Mouse (Mus musculus) CH12.LX (cell line): Measurements from ENCODE around the gene Mad2l2. TPM values are rescaled to one million over a fixed set of nuclear protein-coding genes. Genes with fewer than 3 reads are reported as not detected.

ENCODE experiments used
- DNase-seq: peaks from one replicate; pipeline ENCODE4 v3.0.0-alpha.2; 2013; ENCODE audit errors: extremely low read depth
- H3K27ac ChIP-seq: 2 replicates; pipeline ENCODE4 v1.5.1; 2012; ENCODE audit warnings: low read depth, mild to moderate bottlenecking, control low read depth, moderate library complexity; ENCODE audit not compliant: insufficient read depth
- H3K27me3 ChIP-seq: replicated peaks from 2 replicates; pipeline ENCODE3; 2012; ENCODE audit warnings: inconsistent platforms
- H3K36me3 ChIP-seq, 2 experiments: replicated peaks in 1 of 2; 2 replicates each; pipeline versions ENCODE3 to v1.6.1; 2012; ENCODE audit warnings: inconsistent platforms in 1 of 2, low read length in 1 of 2, mild to moderate bottlenecking in 1 of 2, mixed read lengths in 1 of 2, moderate library complexity in 1 of 2; ENCODE audit not compliant: control insufficient read depth in 1 of 2, insufficient read depth in 1 of 2
- H3K4me1 ChIP-seq, 2 experiments: 2 replicates each; pipeline ENCODE4 v1.6.1; 2012; ENCODE audit warnings: inconsistent platforms in 1 of 2, moderate library complexity in 1 of 2; ENCODE audit not compliant: insufficient read depth in 2 of 2, control insufficient read depth in 1 of 2
- H3K4me2 ChIP-seq: 2 replicates; pipeline ENCODE4 v1.6.1; 2012; ENCODE audit warnings: low read depth, mild to moderate bottlenecking, control low read depth; ENCODE audit not compliant: poor library complexity, insufficient read depth, severe bottlenecking
- H3K4me3 ChIP-seq, 3 experiments: fragments of 150-350 bp in 1 of 3; sonication (generic) in 1 of 3; replicated peaks in 1 of 3; 2 replicates each; pipeline versions ENCODE3 to v1.5.1; 2011 to 2012; ENCODE audit warnings: low read depth in 2 of 3, low read length in 2 of 3, mild to moderate bottlenecking in 2 of 3, moderate library complexity in 2 of 3, control low read depth in 1 of 3, improper control_type of control experiment in 1 of 3, inconsistent platforms in 1 of 3, mixed read lengths in 1 of 3; ENCODE audit not compliant: poor library complexity in 1 of 3
- H3K79me2 ChIP-seq: replicated peaks from 2 replicates; pipeline ENCODE4 v1.6.1; 2012; ENCODE audit warnings: mild to moderate bottlenecking, moderate library complexity; ENCODE audit not compliant: control insufficient read depth, poor library complexity, insufficient read depth, severe bottlenecking; ENCODE audit errors: extremely low read depth
- H3K9ac ChIP-seq: 2 replicates; pipeline ENCODE4 v1.6.1; 2012; ENCODE audit warnings: low read depth, mild to moderate bottlenecking, control low read depth, moderate library complexity; ENCODE audit not compliant: insufficient read depth
- H3K9me3 ChIP-seq: replicated peaks from 2 replicates; pipeline ENCODE3; 2012; ENCODE audit warnings: low read length, inconsistent platforms, mixed read lengths
- BHLHE40 ChIP-seq: IDR thresholded peaks from 2 replicates; pipeline ENCODE4 v1.6.1; 2011; ENCODE audit warnings: mild to moderate bottlenecking, low read depth, low read length, improper control_type of control experiment
- CHD1 ChIP-seq: IDR thresholded peaks from 2 replicates; pipeline ENCODE4 v1.6.1; 2012; ENCODE audit warnings: low read depth, low read length, improper control_type of control experiment, inconsistent platforms
- CHD2 ChIP-seq: IDR thresholded peaks from 2 replicates; pipeline ENCODE4 v1.6.1; 2011; ENCODE audit warnings: low read length, improper control_type of control experiment
- CTCF ChIP-seq, 2 experiments: IDR thresholded peaks in 1 of 2; conservative IDR thresholded peaks in 1 of 2; 2 replicates each; pipeline ENCODE4 v1.5.1; 2011 to 2012; ENCODE audit warnings: low read depth in 2 of 2, low read length in 2 of 2, improper control_type of control experiment in 1 of 2, inconsistent platforms in 1 of 2, mild to moderate bottlenecking in 1 of 2, moderate library complexity in 1 of 2
- E2F4 ChIP-seq: IDR thresholded peaks from 2 replicates; pipeline ENCODE4 v1.6.1; 2011; ENCODE audit warnings: low read depth, low read length, improper control_type of control experiment; ENCODE audit not compliant: insufficient replicate concordance
- ELF1 ChIP-seq: IDR thresholded peaks from 2 replicates; pipeline ENCODE4 v1.6.1; 2014; ENCODE audit warnings: low read depth, mild to moderate bottlenecking, inconsistent platforms, low read length, improper control_type of control experiment
- EP300 ChIP-seq: IDR thresholded peaks from 2 replicates; pipeline ENCODE4 v1.6.1; 2011; ENCODE audit warnings: low read length, improper control_type of control experiment
- ETS1 ChIP-seq: conservative IDR thresholded peaks from 2 replicates; pipeline ENCODE4 v1.6.1; 2012; ENCODE audit warnings: low read depth, mild to moderate bottlenecking, inconsistent platforms, low read length, improper control_type of control experiment, moderate library complexity
- GABPA ChIP-seq: IDR thresholded peaks from 2 replicates; pipeline ENCODE4 v1.6.1; 2012; ENCODE audit warnings: low read depth, low read length, improper control_type of control experiment, inconsistent platforms; ENCODE audit not compliant: insufficient replicate concordance
- HCFC1 ChIP-seq: IDR thresholded peaks from 2 replicates; pipeline ENCODE4 v1.6.1; 2012; ENCODE audit warnings: low read depth, mild to moderate bottlenecking, inconsistent platforms, low read length, improper control_type of control experiment
- IRF4 ChIP-seq: IDR thresholded peaks from 2 replicates; pipeline ENCODE4 v1.6.1; 2014; ENCODE audit warnings: low read depth, mild to moderate bottlenecking, inconsistent platforms, low read length, improper control_type of control experiment
- JUN ChIP-seq: IDR thresholded peaks from 2 replicates; pipeline ENCODE4 v1.6.1; 2011; ENCODE audit warnings: low read depth, mild to moderate bottlenecking, low read length, improper control_type of control experiment, moderate library complexity; ENCODE audit not compliant: insufficient read depth
- JUND ChIP-seq: conservative IDR thresholded peaks from 2 replicates; pipeline ENCODE4 v1.6.1; 2011; ENCODE audit warnings: low read depth, low read length, improper control_type of control experiment
- KAT2A ChIP-seq: IDR thresholded peaks from 2 replicates; pipeline ENCODE4 v1.6.1; 2012; ENCODE audit warnings: low read length, improper control_type of control experiment, inconsistent platforms; ENCODE audit not compliant: insufficient replicate concordance
- MAFK ChIP-seq: IDR thresholded peaks from 2 replicates; pipeline ENCODE4 v1.6.1; 2011; ENCODE audit warnings: low read length, improper control_type of control experiment; ENCODE audit not compliant: insufficient replicate concordance
- MAX ChIP-seq: IDR thresholded peaks from 2 replicates; pipeline ENCODE4 v1.6.1; 2011; ENCODE audit warnings: low read length, improper control_type of control experiment
- MAZ ChIP-seq: IDR thresholded peaks from 2 replicates; pipeline ENCODE4 v1.6.1; 2012; ENCODE audit warnings: low read depth, mild to moderate bottlenecking, inconsistent platforms, low read length, improper control_type of control experiment, moderate library complexity
- MEF2A ChIP-seq: IDR thresholded peaks from 2 replicates; pipeline ENCODE4 v1.6.1; 2014; ENCODE audit warnings: low read depth, mild to moderate bottlenecking, inconsistent platforms, low read length, improper control_type of control experiment, borderline replicate concordance
- MXI1 ChIP-seq: IDR thresholded peaks from 2 replicates; pipeline ENCODE4 v1.6.1; 2011; ENCODE audit warnings: mild to moderate bottlenecking, low read depth, low read length, improper control_type of control experiment
- MYC ChIP-seq: IDR thresholded peaks from 2 replicates; pipeline ENCODE4 v1.6.1; 2011; ENCODE audit warnings: low read depth, mild to moderate bottlenecking, improper control_type of control experiment, low read length
- NELFE ChIP-seq: IDR thresholded peaks from 2 replicates; pipeline ENCODE4 v1.6.1; 2011; ENCODE audit warnings: low read depth, low read length, improper control_type of control experiment
- NRF1 ChIP-seq: IDR thresholded peaks from 2 replicates; pipeline ENCODE4 v1.6.1; 2014; ENCODE audit warnings: low read depth, mild to moderate bottlenecking, inconsistent platforms, low read length, improper control_type of control experiment, moderate library complexity
- PAX5 ChIP-seq: IDR thresholded peaks from 2 replicates; pipeline ENCODE4 v1.6.1; 2012; ENCODE audit warnings: low read length, inconsistent platforms, mixed read lengths
- POLR2A ChIP-seq: IDR thresholded peaks from 2 replicates; pipeline ENCODE4 v1.6.1; 2011; ENCODE audit warnings: low read depth, mild to moderate bottlenecking, improper control_type of control experiment, low read length
- POLR2AphosphoS2 ChIP-seq: IDR thresholded peaks from 2 replicates; pipeline ENCODE4 v1.6.1; 2011; ENCODE audit warnings: low read depth, low read length, improper control_type of control experiment
- RAD21 ChIP-seq: IDR thresholded peaks from 2 replicates; pipeline ENCODE4 v1.6.1; 2011; ENCODE audit warnings: low read depth, mild to moderate bottlenecking, low read length, improper control_type of control experiment, moderate library complexity
- RCOR1 ChIP-seq: conservative IDR thresholded peaks from 2 replicates; pipeline ENCODE4 v1.6.1; 2012; ENCODE audit warnings: low read depth, mild to moderate bottlenecking, inconsistent platforms, low read length, improper control_type of control experiment
- SIN3A ChIP-seq: IDR thresholded peaks from 2 replicates; pipeline ENCODE4 v1.6.1; 2012; ENCODE audit warnings: low read length, improper control_type of control experiment, inconsistent platforms
- SMC3 ChIP-seq: IDR thresholded peaks from 2 replicates; pipeline ENCODE4 v1.6.1; 2011; ENCODE audit warnings: low read depth, low read length, improper control_type of control experiment
- TBP ChIP-seq: conservative IDR thresholded peaks from 2 replicates; pipeline ENCODE4 v1.6.1; 2011; ENCODE audit warnings: low read depth, low read length, improper control_type of control experiment
- TCF12 ChIP-seq: IDR thresholded peaks from 2 replicates; pipeline ENCODE4 v1.6.1; 2014; ENCODE audit warnings: low read depth, mild to moderate bottlenecking, inconsistent platforms, low read length, improper control_type of control experiment
- UBTF ChIP-seq: IDR thresholded peaks from 2 replicates; pipeline ENCODE4 v1.6.1; 2012; ENCODE audit warnings: low read depth, mild to moderate bottlenecking, inconsistent platforms, low read length, improper control_type of control experiment, moderate library complexity
- USF1 ChIP-seq: IDR thresholded peaks from 2 replicates; pipeline ENCODE4 v1.6.1; 2014; ENCODE audit warnings: low read depth, mild to moderate bottlenecking, inconsistent platforms, low read length, improper control_type of control experiment
- USF2 ChIP-seq: conservative IDR thresholded peaks from 2 replicates; pipeline ENCODE4 v1.6.1; 2011; ENCODE audit warnings: low read depth, low read length, improper control_type of control experiment
- ZC3H11A ChIP-seq: IDR thresholded peaks from 2 replicates; pipeline ENCODE4 v1.6.1; 2012; ENCODE audit warnings: low read depth, mild to moderate bottlenecking, inconsistent platforms, low read length, improper control_type of control experiment
- ZKSCAN1 ChIP-seq: IDR thresholded peaks from 2 replicates; pipeline ENCODE4 v1.6.1; 2012; ENCODE audit warnings: low read depth, inconsistent platforms, low read length, improper control_type of control experiment, borderline replicate concordance
- ZMIZ1 ChIP-seq: IDR thresholded peaks from 2 replicates; pipeline ENCODE4 v1.6.1; 2012; ENCODE audit warnings: low read depth, mild to moderate bottlenecking, inconsistent platforms, low read length, improper control_type of control experiment
- ZNF384 ChIP-seq: IDR thresholded peaks from 2 replicates; pipeline ENCODE4 v1.6.1; 2012; ENCODE audit warnings: low read depth, low read length, improper control_type of control experiment, inconsistent platforms
- dilution Hi-C: fragments of 300-500 bp; cut with MboI; formaldehyde crosslinking; loops from 2 replicates; pipeline ENCODE4 v1.14.3; 2020; ENCODE audit warnings: low sequenced_read_pairs; ENCODE audit not compliant: extremely low pct_unique_long_range_greater_than_20kb, extremely low pct_ligation_motif_present
- in situ Hi-C: fragments of 300-500 bp; cut with MboI; formaldehyde crosslinking; loops from 3 replicates; pipeline ENCODE4 v1.14.3; 2019; ENCODE audit warnings: low sequenced_read_pairs, low pct_ligation_motif_present, low pct_unique_long_range_greater_than_20kb, mixed read lengths
- polyA plus RNA-seq: library from polyadenylated mRNA; unstranded; fragments of >175 nt; gene quantifications from 2 replicates; pipeline ENCODE4 v1.2.1, GENCODE M21; 2012; ENCODE audit warnings: low read depth; ENCODE audit not compliant: insufficient read length
- total RNA-seq, 2 experiments: library from RNA; depleted of rRNA; stranded (reverse); fragments of 300-350 nt in 1 of 2; fragments of >200 nt in 1 of 2; gene quantifications; 2 replicates each; pipeline ENCODE4 v1.2.3; 2012 to 2014

The Mad2l2 gene
- total and polyA plus RNA-seq, 3 experiments, result 23.1 to 43.3 (median 36.5) TPM

GRCm38 (mm10) chr4:148114758-148115391, 15.3 kb upstream of the Mad2l2 start:
- Histone ChIP-seq H3K27ac (no peak overlapping the region), H3K4me2 (peak overlapping the region; percentile 18), H3K4me3 (no peak overlapping the region), H3K27me3 (peaks cover 60% of the 10 kb centered on the region), H3K4me1 (peaks cover 3 to 9% of the 10 kb centered on the region in 2 experiments; a peak in 2 of 4 replicates), H3K9me3 (peaks cover 8% of the 10 kb centered on the region), H3K36me3 (no peaks in the 10 kb centered on the region), H3K9ac (no peak overlapping the region; the same call in 1 of the 2 replicates), H3K79me2 (no peaks in the 10 kb centered on the region)
- DNase-seq, result peak; percentile 77
- in situ Hi-C loops, result loop anchor here (5.0 kb wide), 1 partner anchor 37 kb away; the partner anchor contains the start of gene Fbxo6
- dilution Hi-C loops, result no loop called here
- no peak for TF ChIP-seq PAX5
- TF ChIP-seq MAX, result no peak
- TF ChIP-seq POLR2A, result no peak
- no peak for TF ChIP-seq CHD1
- no peak for TF ChIP-seq UBTF
- no peak for TF ChIP-seq E2F4
- TF ChIP-seq ELF1, result 0 out of 2 replicates have a peak, but pooled peaks have one; percentile 19
- TF ChIP-seq JUN, result no peak
- no peak for TF ChIP-seq ZMIZ1
- no peak for TF ChIP-seq MYC
- no peak for TF ChIP-seq TCF12
- TF ChIP-seq MAFK, result no peak
- peak; percentile 94 for TF ChIP-seq RAD21
- TF ChIP-seq HCFC1, result no peak
- TF ChIP-seq JUND, result no peak
- 0 out of 2 replicates have a peak, but pooled peaks have one; percentile 22 for TF ChIP-seq NRF1
- no peak for TF ChIP-seq MEF2A
- no peak; the same call in 1 of the 2 replicates for TF ChIP-seq SIN3A
- peak; percentile 95 for TF ChIP-seq SMC3
- 0 out of 2 replicates have a peak, but pooled peaks have one; percentile 39 for TF ChIP-seq MAZ
- no peak; the same call in 1 of the 2 replicates for TF ChIP-seq NELFE
- TF ChIP-seq BHLHE40, result no peak
- TF ChIP-seq ZKSCAN1, result no peak
- no peak for TF ChIP-seq ZNF384
- no peak for TF ChIP-seq EP300
- no peak for TF ChIP-seq GABPA
- no peak for TF ChIP-seq MXI1
- no peak for TF ChIP-seq CHD2
- TF ChIP-seq TBP, result no peak
- TF ChIP-seq KAT2A, result no peak
- TF ChIP-seq ZC3H11A, result peak; percentile 69
- TF ChIP-seq ETS1, result no peak
- TF ChIP-seq USF1, result no peak
- peak; percentile 78 to 98 for TF ChIP-seq CTCF (conservative IDR thresholded peaks at IDR 0.05 in 1 of 2, IDR thresholded peaks at IDR 0.05 in 1 of 2; ENCODE audit: low read depth in 2 of 2, low read length in 2 of 2)
- no peak for TF ChIP-seq POLR2AphosphoS2
- no peak for TF ChIP-seq USF2
- no peak for TF ChIP-seq RCOR1
- peak; percentile 57 for TF ChIP-seq IRF4
